Comparison of ENCODE assay signal across 11 mouse cellular contexts in the genomic region with DNA sequence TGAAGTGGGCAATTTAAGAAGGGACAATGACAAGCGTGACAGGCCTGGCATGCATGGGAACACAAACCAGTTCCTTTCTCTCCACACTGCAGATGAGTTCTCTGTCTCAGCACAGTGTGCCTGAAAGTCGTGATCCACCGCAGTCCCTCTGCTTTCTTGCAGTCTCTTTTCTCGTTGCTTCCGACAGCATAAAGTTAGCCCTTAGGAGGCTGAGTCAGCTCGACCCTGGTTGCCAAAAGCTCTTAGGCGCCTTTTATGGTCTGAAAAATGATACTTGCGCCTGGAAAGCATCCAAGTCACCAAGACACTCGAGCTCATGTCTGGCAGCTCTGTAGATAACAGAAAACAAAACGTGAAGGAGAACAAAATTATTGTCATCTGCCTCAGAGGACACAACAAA. TPM values are rescaled to one million over a fixed set of nuclear protein-coding genes. Genes with fewer than 3 reads are reported as not detected.
DNase-seq lines count a peak whose midpoint lies in the region; ATAC-seq and TF ChIP-seq lines count a peak whose summit lies in the region.
"Had no signal": no experiment of that assay in that cellular context is flagged by ENCODE, and none has a peak within 500 bp of the region (broad histone marks: within the 10 kb centered on the region; RNA-seq: fewer than 3 reads in every experiment).

No protein-coding gene starts in this region.

- TF ChIP-seq CTCF in left cerebral cortex, adult 2 months (IDR thresholded peaks at IDR 0.05): no peak

- H3K36me3 ChIP-seq in liver, embryonic 12.5 days: no peaks in the 10 kb centered on the region
- no peaks in the 10 kb centered on the region for H3K36me3 ChIP-seq in heart, embryonic 12.5 days
- H3K36me3 ChIP-seq: G1E had no signal

- no peak overlapping the region for H3K4me2 ChIP-seq in liver, embryonic 12.5 days
- peak overlapping the region; percentile 26; the same call in 1 of the 2 replicates for H3K4me2 ChIP-seq in heart, embryonic 12.5 days

- H3K4me3 ChIP-seq in liver, embryonic 12.5 days: no peak overlapping the region
- no peak overlapping the region for H3K4me3 ChIP-seq in heart, embryonic 12.5 days
- no peak overlapping the region for H3K4me3 ChIP-seq in left cerebral cortex, adult 2 months
- H3K4me3 ChIP-seq: megakaryocyte, embryonic 14.5 days had no signal

- H3K9me3 ChIP-seq in liver, embryonic 12.5 days (replicated peaks): no peaks in the 10 kb centered on the region
- no peaks in the 10 kb centered on the region for H3K9me3 ChIP-seq in heart, embryonic 12.5 days (replicated peaks)

- WGBS in liver, embryonic 12.5 days (ENCODE audit: insufficient replicate concordance): 60% methylated on average over 10 of the region's 10 CpGs
- 17% methylated on average over 10 of the region's 10 CpGs for WGBS in heart, embryonic 12.5 days

- no peak for ATAC-seq in liver, embryonic 12.5 days
- ATAC-seq in heart, embryonic 12.5 days (ENCODE audit: insufficient number of reproducible peaks, low FRiP score): 0 out of 2 replicates have a peak, but pooled peaks have one; percentile 46
- peak; percentile 29; the same call in 1 of the 2 replicates for ATAC-seq in megakaryocyte progenitor cell, adult 5-6 weeks (replicated peaks; ENCODE audit: poor library complexity)

- H3K9ac ChIP-seq in liver, embryonic 12.5 days: no peak overlapping the region
- H3K9ac ChIP-seq in heart, embryonic 12.5 days: no peak overlapping the region

- H3K27me3 ChIP-seq in liver, embryonic 12.5 days (replicated peaks): no peaks in the 10 kb centered on the region
- no peaks in the 10 kb centered on the region for H3K27me3 ChIP-seq in heart, embryonic 12.5 days (replicated peaks)
- H3K27me3 ChIP-seq: megakaryocyte, embryonic 14.5 days had no signal

- intact Hi-C loops in left cerebral cortex, adult 2 months (cut with DNase I): no loop called here

- peaks cover 16% of the 10 kb centered on the region for H3K4me1 ChIP-seq in liver, embryonic 12.5 days
- peaks cover 52% of the 10 kb centered on the region for H3K4me1 ChIP-seq in heart, embryonic 12.5 days (replicated peaks)
- H3K4me1 ChIP-seq: megakaryocyte, embryonic 14.5 days had no signal

- no peak overlapping the region for H3K27ac ChIP-seq in liver, embryonic 12.5 days
- peak overlapping the region; percentile 94 for H3K27ac ChIP-seq in heart, embryonic 12.5 days (ENCODE audit: poor library complexity, severe bottlenecking)
- no peak overlapping the region for H3K27ac ChIP-seq in left cerebral cortex, adult 2 months

- peak; percentile 15 for DNase-seq in liver
- peak; percentile 12 for DNase-seq in brain, adult 2 months (ENCODE audit: low read depth, low spot score)
- DNase-seq in layer of hippocampus, postnatal 10 days (ENCODE audit: low spot score in 2 of 2): no peak
- DNase-seq in thymus, adult 18-20 months: no peak
- DNase-seq in left cerebral cortex, adult 2 months (ENCODE audit: extremely low spot score in 1 of 2, low spot score in 2 of 2): no peak
- DNase-seq: cerebellum, postnatal 25 days had no signal

RNA-seq across cellular contexts. Expression of gene Slc38a4, which starts 47.1 kb away (rescaled TPM):
- polyA plus RNA-seq in liver, embryonic 12.5 days (2016; fragmentation: Nextera tagmentation; extraction: Ambion mirVana): 43.1 and 45.1 TPM in 2 replicates
- polyA plus RNA-seq in heart, embryonic 12.5 days (2016; fragmentation: Nextera tagmentation; extraction: Ambion mirVana): 159 and 174 TPM in 2 replicates
- not detected in 2 replicates for total RNA-seq in megakaryocyte progenitor cell, adult 5-6 weeks (2015)
- not detected in 2 replicates for total RNA-seq in megakaryocyte progenitor cell, adult 5-6 weeks (2017)
- total RNA-seq in layer of hippocampus, postnatal 10 days (2021): 1 to 10 TPM; 1.3 TPM
- total RNA-seq in left cerebral cortex, adult 2 months (2021): 1 to 10 TPM in 1 of 2 experiments, under 1 TPM in 1; 0.87 to 1.2 TPM
- polyA plus RNA-seq: G1E had no signal

Comparison
In these comparisons a context has a peak if more than half of its experiments do, and no peak if none do; other contexts are left out.
1. DNase-seq: peak in liver (single experiment) and brain, adult 2 months (single experiment); none in layer of hippocampus, postnatal 10 days (0 of 2), thymus, adult 18-20 months (0 of 2) and left cerebral cortex, adult 2 months (0 of 2).